Mouse (Mus musculus) limb, embryonic 12.5 days (tissue): Measurements from ENCODE around the gene Gpr45. TPM values are rescaled to one million over a fixed set of nuclear protein-coding genes. Genes with fewer than 3 reads are reported as not detected.
A peak's percentile ranks its signal among the peaks of the same experiment; 100 is the strongest.

Experiments
- ATAC-seq: fragments of 200-750 bp; cut with Nextera tagmentation; 2 replicates; pipeline ENCODE4 v1.8.0; 2017; ENCODE audit warnings: low read depth, moderate TSS enrichment; ENCODE audit not compliant: insufficient number of reproducible peaks, insufficient read depth, low FRiP score, low TSS enrichment
- H3K27ac ChIP-seq: fragments of 300-500 bp; sonication (generic); 2 replicates; pipeline ENCODE4 v1.5.1; 2016; ENCODE audit warnings: mild to moderate bottlenecking, moderate library complexity
- H3K27me3 ChIP-seq: fragments of 300-500 bp; sonication (generic); 2 replicates; pipeline ENCODE4 v1.6.1; 2016; ENCODE audit warnings: mild to moderate bottlenecking, moderate library complexity
- H3K36me3 ChIP-seq: fragments of 300-500 bp; sonication (generic); 2 replicates; pipeline ENCODE4 v1.6.1; 2016; ENCODE audit warnings: mild to moderate bottlenecking, moderate library complexity
- H3K4me1 ChIP-seq: fragments of 300-500 bp; sonication (generic); replicated peaks from 2 replicates; pipeline ENCODE4 v1.6.1; 2016
- H3K4me2 ChIP-seq: fragments of 300-500 bp; sonication (generic); 2 replicates; pipeline ENCODE4 v1.6.1; 2016; ENCODE audit warnings: mild to moderate bottlenecking, moderate library complexity
- H3K4me3 ChIP-seq: fragments of 300-500 bp; sonication (generic); replicated peaks from 2 replicates; pipeline ENCODE4 v1.5.1; 2016; ENCODE audit warnings: mild to moderate bottlenecking
- H3K9ac ChIP-seq: fragments of 300-500 bp; sonication (generic); replicated peaks from 2 replicates; pipeline ENCODE4 v1.6.1; 2016; ENCODE audit warnings: mild to moderate bottlenecking, moderate library complexity
- H3K9me3 ChIP-seq: fragments of 300-500 bp; sonication (generic); 2 replicates; pipeline ENCODE4 v1.6.1; 2016; ENCODE audit warnings: mild to moderate bottlenecking, moderate library complexity
- WGBS: fragments of 180-500 bp; shearing (Covaris S2); methylation state at CpG from one replicate; pipeline ENCODE4 v1.1.7; 2016; 5-methylcytosine and 5-hydroxymethylcytosine counted together
- polyA plus RNA-seq: library from polyadenylated mRNA; unstranded; fragments of >200 nt; fragmentation: Nextera tagmentation; extraction: Ambion mirVana; gene quantifications from 2 replicates; pipeline ENCODE4 v1.2.1, GENCODE M21; 2016

Gpr45 gene
- 12.0 and 13.8 TPM in 2 replicates for polyA plus RNA-seq

GRCm38 (mm10) chr1:42952734-42953481 is at the start of gene Gpr45:
TSS of gene Gpr45 (plus strand) at chr1:42952872.
- no peaks in the 10 kb centered on the region for H3K27me3 ChIP-seq
- no peaks in the 10 kb centered on the region for H3K9me3 ChIP-seq
- no peaks in the 10 kb centered on the region for H3K36me3 ChIP-seq
- ATAC-seq = peak; percentile 84
- peak within 1 kb of the TSS; percentile 67 for H3K4me2 ChIP-seq
- H3K27ac ChIP-seq = peak within 1 kb of the TSS; percentile 75
- WGBS = under 1% methylated on average over 69 of the region's 71 CpGs
- peaks cover 3% of the 10 kb centered on the region for H3K4me1 ChIP-seq
- peak within 1 kb of the TSS; percentile 82 for H3K4me3 ChIP-seq
- peak within 1 kb of the TSS; percentile 95 for H3K9ac ChIP-seq

- Histone ChIP-seq H3K4me1 (0 out of 2 replicates have a peak, but pooled peaks cover 7% of the 10 kb centered on the region), H3K9ac (no peak overlapping the region), H3K27me3 (no peaks in the 10 kb centered on the region), H3K9me3 (no peaks in the 10 kb centered on the region), H3K4me2 (no peak overlapping the region), H3K4me3 (no peak overlapping the region), H3K36me3 (peaks cover 39% of the 10 kb centered on the region), H3K27ac (no peak overlapping the region)
- WGBS = 92% methylated on average over 11 of the region's 11 CpGs
- no peak for ATAC-seq
Measured at GRCm38 (mm10) chr1:42905148-42905547, 47.5 kb upstream of the Gpr45 start.

GRCm38 (mm10) chr1:42906696-42907095 is 46.0 kb upstream of the Gpr45 start:
- H3K36me3 ChIP-seq = peaks cover 25% of the 10 kb centered on the region

GRCm38 (mm10) chr1:42907153-42907552 is 45.5 kb upstream of the Gpr45 start:
- no peaks in the 10 kb centered on the region for H3K9me3 ChIP-seq
- H3K4me1 ChIP-seq = peaks cover 18% of the 10 kb centered on the region
- no peak overlapping the region for H3K27ac ChIP-seq
- 67% methylated on average over 4 of the region's 4 CpGs for WGBS
- H3K4me2 ChIP-seq = no peak overlapping the region
- no peak overlapping the region for H3K9ac ChIP-seq
- no peaks in the 10 kb centered on the region for H3K27me3 ChIP-seq
- ATAC-seq = no peak
- H3K36me3 ChIP-seq = peaks cover 25% of the 10 kb centered on the region
- no peak overlapping the region for H3K4me3 ChIP-seq

More at GRCm38 (mm10) chr1:42906696-42907095, 46.0 kb upstream of the Gpr45 start:
- Histone ChIP-seq H3K9ac (no peak overlapping the region), H3K27me3 (no peaks in the 10 kb centered on the region), H3K4me2 (no peak overlapping the region), H3K27ac (no peak overlapping the region), H3K9me3 (no peaks in the 10 kb centered on the region), H3K4me3 (no peak overlapping the region), H3K4me1 (peaks cover 18% of the 10 kb centered on the region)
- ATAC-seq = no peak
- WGBS = 80% methylated on average over 7 of the region's 7 CpGs

GRCm38 (mm10) chr1:42915062-42915461 is 37.6 kb upstream of the Gpr45 start:
- Histone ChIP-seq H3K4me1 (peaks cover 14% of the 10 kb centered on the region), H3K4me2 (no peak overlapping the region), H3K4me3 (no peak overlapping the region), H3K9ac (no peak overlapping the region), H3K36me3 (no peaks in the 10 kb centered on the region), H3K9me3 (no peaks in the 10 kb centered on the region), H3K27ac (no peak overlapping the region), H3K27me3 (no peaks in the 10 kb centered on the region)
- WGBS = 21% methylated on average over 4 of the region's 4 CpGs
- ATAC-seq = no peak

- WGBS = 82% methylated on average over 7 of the region's 7 CpGs
- no peak overlapping the region for H3K4me3 ChIP-seq
- ATAC-seq = no peak
Measured at GRCm38 (mm10) chr1:42916719-42917118, 36.0 kb upstream of the Gpr45 start.

GRCm38 (mm10) chr1:42917908-42918307 is 34.8 kb upstream of the Gpr45 start:
- Histone ChIP-seq H3K4me1 (peaks cover 4% of the 10 kb centered on the region; the same call in 1 of the 2 replicates), H3K36me3 (no peaks in the 10 kb centered on the region), H3K4me3 (no peak overlapping the region), H3K9ac (no peak overlapping the region), H3K4me2 (peak overlapping the region; percentile 48), H3K27me3 (no peaks in the 10 kb centered on the region), H3K9me3 (no peaks in the 10 kb centered on the region), H3K27ac (no peak overlapping the region)
- 14% methylated on average over 4 of the region's 4 CpGs for WGBS
- peak; percentile 69 for ATAC-seq

More at GRCm38 (mm10) chr1:42916719-42917118, 36.0 kb upstream of the Gpr45 start:
- no peaks in the 10 kb centered on the region for H3K27me3 ChIP-seq
- H3K4me1 ChIP-seq = peaks cover 4% of the 10 kb centered on the region; the same call in 1 of the 2 replicates
- H3K9ac ChIP-seq = no peak overlapping the region
- no peak overlapping the region for H3K4me2 ChIP-seq
- no peaks in the 10 kb centered on the region for H3K9me3 ChIP-seq
- no peaks in the 10 kb centered on the region for H3K36me3 ChIP-seq
- no peak overlapping the region for H3K27ac ChIP-seq

GRCm38 (mm10) chr1:42923924-42924323 is 28.7 kb upstream of the Gpr45 start:
- Histone ChIP-seq H3K4me3 (no peak overlapping the region), H3K27ac (no peak overlapping the region), H3K9me3 (no peaks in the 10 kb centered on the region), H3K4me1 (no peaks in the 10 kb centered on the region), H3K36me3 (no peaks in the 10 kb centered on the region), H3K4me2 (no peak overlapping the region), H3K27me3 (no peaks in the 10 kb centered on the region), H3K9ac (no peak overlapping the region)
- 76% methylated on average over 5 of the region's 5 CpGs for WGBS
- ATAC-seq = no peak

GRCm38 (mm10) chr1:42933613-42934012 is 19.1 kb upstream of the Gpr45 start:
- no peak for ATAC-seq
- Histone ChIP-seq H3K4me3 (no peak overlapping the region), H3K9me3 (no peaks in the 10 kb centered on the region), H3K4me1 (no peaks in the 10 kb centered on the region), H3K9ac (no peak overlapping the region), H3K27me3 (no peaks in the 10 kb centered on the region), H3K27ac (no peak overlapping the region), H3K4me2 (no peak overlapping the region), H3K36me3 (no peaks in the 10 kb centered on the region)
- 75% methylated on average over 1 of the region's 1 CpGs for WGBS

- ATAC-seq = no peak
- 76% methylated on average over 4 of the region's 4 CpGs for WGBS
- no peaks in the 10 kb centered on the region for H3K27me3 ChIP-seq
- no peaks in the 10 kb centered on the region for H3K9me3 ChIP-seq
- H3K4me1 ChIP-seq = peaks cover under 1% of the 10 kb centered on the region
- H3K36me3 ChIP-seq = no peaks in the 10 kb centered on the region
- no peak overlapping the region for H3K9ac ChIP-seq
- no peak overlapping the region for H3K4me2 ChIP-seq
- no peak overlapping the region for H3K4me3 ChIP-seq
- no peak overlapping the region for H3K27ac ChIP-seq
Measured at GRCm38 (mm10) chr1:42948486-42948885, 4.2 kb upstream of the Gpr45 start.

- WGBS = 1% methylated on average over 16 of the region's 16 CpGs
- Histone ChIP-seq H3K4me1 (peaks cover 3% of the 10 kb centered on the region), H3K4me3 (peak overlapping the region; percentile 82), H3K9ac (peak overlapping the region; percentile 95), H3K27ac (peak overlapping the region; percentile 75; the same call in 1 of the 2 replicates), H3K27me3 (no peaks in the 10 kb centered on the region), H3K9me3 (no peaks in the 10 kb centered on the region), H3K4me2 (peak overlapping the region; percentile 67), H3K36me3 (no peaks in the 10 kb centered on the region)
- no peak; the same call in 1 of the 2 replicates for ATAC-seq
Measured at GRCm38 (mm10) chr1:42953482-42953822, 780 bp downstream of the Gpr45 start.

- WGBS = 94% methylated on average over 1 of the region's 1 CpGs
- Histone ChIP-seq H3K4me2 (no peak overlapping the region), H3K9ac (no peak overlapping the region), H3K36me3 (no peaks in the 10 kb centered on the region), H3K9me3 (no peaks in the 10 kb centered on the region), H3K27ac (no peak overlapping the region), H3K4me1 (peaks cover 3% of the 10 kb centered on the region), H3K4me3 (no peak overlapping the region), H3K27me3 (no peaks in the 10 kb centered on the region)
- no peak for ATAC-seq
Measured at GRCm38 (mm10) chr1:42956828-42957227, 4.2 kb downstream of the Gpr45 start.
